Mouse (Mus musculus): ENCODE results near the gene Slc9a7. TPM values are rescaled to one million over a fixed set of nuclear protein-coding genes. Genes with fewer than 3 reads are reported as not detected.

Gene Slc9a7
- total and polyA plus RNA-seq, 3 experiments = 20.7 to 26.0 (median 21.6) TPM

DNA sequence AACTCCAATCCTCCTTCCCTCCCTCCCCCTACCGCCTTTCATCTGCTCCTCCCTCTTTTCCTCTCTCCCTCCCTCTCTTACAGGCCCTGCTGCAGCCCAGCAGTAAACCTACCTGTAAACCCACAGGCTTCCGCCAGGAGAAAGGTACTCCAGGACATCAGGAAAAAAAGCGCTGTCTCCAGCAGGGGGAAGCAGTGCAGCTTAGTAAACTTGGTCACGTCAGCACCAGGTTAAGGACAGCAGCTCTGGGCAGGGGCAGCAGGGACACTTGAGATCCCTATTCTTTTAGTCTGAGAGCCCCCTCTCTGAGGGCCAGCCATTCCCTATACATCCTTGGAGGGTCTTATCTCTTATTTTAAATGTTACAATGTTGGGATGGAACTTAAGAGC, 129.3 kb downstream of the Slc9a7 start:
- DNase-seq (ENCODE audit: extremely low read depth) = peak; percentile 31
- Histone ChIP-seq H3K27me3 (replicated peaks) (no peaks in the 10 kb centered on the region), H3K4me1 (ENCODE audit: control insufficient read depth in 1 of 2, insufficient read depth in 2 of 2) (peaks cover 0 to 31% of the 10 kb centered on the region in 2 experiments; a peak in 2 of 4 replicates), H3K4me2 (ENCODE audit: insufficient read depth, low read depth, poor library complexity, severe bottlenecking) (no peak overlapping the region), H3K36me3 (replicated peaks in 1 of 2; ENCODE audit: control insufficient read depth in 1 of 2, insufficient read depth in 1 of 2, low read length in 1 of 2) (peaks cover 6 to 21% of the 10 kb centered on the region in 2 experiments), H3K4me3 (replicated peaks in 1 of 3; ENCODE audit: low read depth in 2 of 3, low read length in 2 of 3, poor library complexity in 1 of 3) (no peak overlapping the region), H3K9ac (ENCODE audit: insufficient read depth, low read depth) (no peak overlapping the region), H3K9me3 (replicated peaks; ENCODE audit: low read length) (no peaks in the 10 kb centered on the region), H3K27ac (ENCODE audit: insufficient read depth, low read depth) (no peak overlapping the region), H3K79me2 (replicated peaks; ENCODE audit: control insufficient read depth, extremely low read depth, insufficient read depth, poor library complexity, severe bottlenecking) (no peaks in the 10 kb centered on the region)
- no peak for TF ChIP-seq JUND (conservative IDR thresholded peaks at IDR 0.05; ENCODE audit: low read depth, low read length)
- no peak for TF ChIP-seq TBP (conservative IDR thresholded peaks at IDR 0.05; ENCODE audit: low read depth, low read length)
- TF ChIP-seq MAZ (IDR thresholded peaks at IDR 0.05; ENCODE audit: low read depth, low read length) = no peak
- no peak for TF ChIP-seq ZMIZ1 (IDR thresholded peaks at IDR 0.05; ENCODE audit: low read depth, low read length)
- no peak for TF ChIP-seq MYC (IDR thresholded peaks at IDR 0.05; ENCODE audit: low read depth, low read length)
- TF ChIP-seq RAD21 (IDR thresholded peaks at IDR 0.05; ENCODE audit: low read depth, low read length) = peak; percentile 58
- TF ChIP-seq ZKSCAN1 (IDR thresholded peaks at IDR 0.05; ENCODE audit: borderline replicate concordance, low read depth, low read length) = no peak
- no peak for TF ChIP-seq ZNF384 (IDR thresholded peaks at IDR 0.05; ENCODE audit: low read depth, low read length)
- 0 out of 2 replicates have a peak, but pooled peaks have one; percentile 13 for TF ChIP-seq ZC3H11A (IDR thresholded peaks at IDR 0.05; ENCODE audit: low read depth, low read length)
- peak in 1 of 2 experiments; percentile 62; a peak in 2 of 4 replicates for TF ChIP-seq CTCF (conservative IDR thresholded peaks at IDR 0.05 in 1 of 2, IDR thresholded peaks at IDR 0.05 in 1 of 2; ENCODE audit: low read depth in 2 of 2, low read length in 2 of 2)
- peak; percentile 71 for TF ChIP-seq SMC3 (IDR thresholded peaks at IDR 0.05; ENCODE audit: low read depth, low read length)
- dilution Hi-C loops (cut with MboI; ENCODE audit: extremely low pct_ligation_motif_present, extremely low pct_unique_long_range_greater_than_20kb, low sequenced_read_pairs) = no loop called here
- in situ Hi-C loops (cut with MboI; ENCODE audit: low pct_ligation_motif_present, low pct_unique_long_range_greater_than_20kb, low sequenced_read_pairs) = loop anchor here (25.0 kb wide), 2 partner anchors 175 to 400 kb away; no protein-coding TSS in a partner anchor

DNA sequence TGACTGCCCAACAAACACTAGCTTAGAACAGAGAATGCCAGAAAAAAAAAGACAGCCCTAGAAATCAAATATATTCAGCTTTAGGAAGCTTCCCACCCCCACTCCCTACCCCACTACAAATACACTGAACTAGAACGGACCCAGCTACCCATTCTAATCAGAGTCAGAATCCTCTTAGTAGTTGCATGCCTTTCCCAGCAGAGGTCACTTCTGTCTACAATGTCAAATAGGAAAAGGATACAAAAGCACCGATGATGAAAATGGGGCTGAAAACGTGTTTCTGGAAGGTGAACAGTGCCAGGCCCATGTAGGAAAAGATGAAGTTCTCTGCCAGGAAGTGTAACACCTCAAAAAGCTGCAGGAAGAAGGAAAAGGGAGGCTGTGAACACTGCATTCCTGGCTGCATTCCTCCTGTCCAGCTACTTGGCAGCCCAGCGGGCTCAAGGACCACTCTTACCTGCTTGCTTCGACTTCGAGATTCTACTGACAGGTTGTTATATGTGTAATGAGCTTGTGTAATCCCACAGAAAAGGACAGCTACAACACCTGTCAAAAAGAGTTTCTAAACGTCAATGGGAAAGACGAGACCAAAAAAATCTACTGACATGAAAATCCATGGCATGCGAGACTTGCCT, 129.8 kb downstream of the Slc9a7 start:
- no peaks in the 10 kb centered on the region for H3K9me3 ChIP-seq (replicated peaks; ENCODE audit: low read length)
- no peaks in the 10 kb centered on the region for H3K27me3 ChIP-seq (replicated peaks)
- H3K36me3 ChIP-seq (replicated peaks in 1 of 2; ENCODE audit: control insufficient read depth in 1 of 2, insufficient read depth in 1 of 2, low read length in 1 of 2) = peaks cover 6 to 20% of the 10 kb centered on the region in 2 experiments
- no peak overlapping the region for H3K27ac ChIP-seq (ENCODE audit: insufficient read depth, low read depth)
- DNase-seq (ENCODE audit: extremely low read depth) = peak; percentile 15
- no peak overlapping the region for H3K4me2 ChIP-seq (ENCODE audit: insufficient read depth, low read depth, poor library complexity, severe bottlenecking)
- dilution Hi-C loops (cut with MboI; ENCODE audit: extremely low pct_ligation_motif_present, extremely low pct_unique_long_range_greater_than_20kb, low sequenced_read_pairs) = no loop called here
- no peak overlapping the region for H3K9ac ChIP-seq (ENCODE audit: insufficient read depth, low read depth)
- peaks cover 0 to 31% of the 10 kb centered on the region in 2 experiments; a peak in 2 of 4 replicates for H3K4me1 ChIP-seq (ENCODE audit: control insufficient read depth in 1 of 2, insufficient read depth in 2 of 2)
- in situ Hi-C loops (cut with MboI; ENCODE audit: low pct_ligation_motif_present, low pct_unique_long_range_greater_than_20kb, low sequenced_read_pairs) = loop anchor here (25.0 kb wide), 2 partner anchors 175 to 400 kb away; no protein-coding TSS in a partner anchor
- peak; percentile 42 for TF ChIP-seq RAD21 (IDR thresholded peaks at IDR 0.05; ENCODE audit: low read depth, low read length)
- TF ChIP-seq SMC3 (IDR thresholded peaks at IDR 0.05; ENCODE audit: low read depth, low read length) = peak; percentile 42
- TF ChIP-seq CTCF (conservative IDR thresholded peaks at IDR 0.05 in 1 of 2, IDR thresholded peaks at IDR 0.05 in 1 of 2; ENCODE audit: low read depth in 2 of 2, low read length in 2 of 2) = peak in 1 of 2 experiments; percentile 50; a peak in 2 of 4 replicates
- no peak for TF ChIP-seq UBTF (IDR thresholded peaks at IDR 0.05; ENCODE audit: low read depth, low read length)
- TF ChIP-seq MEF2A (IDR thresholded peaks at IDR 0.05; ENCODE audit: borderline replicate concordance, low read depth, low read length) = no peak
- no peak for TF ChIP-seq NRF1 (IDR thresholded peaks at IDR 0.05; ENCODE audit: low read depth, low read length)
- no peak for TF ChIP-seq RCOR1 (conservative IDR thresholded peaks at IDR 0.05; ENCODE audit: low read depth, low read length)
- no peaks in the 10 kb centered on the region for H3K79me2 ChIP-seq (replicated peaks; ENCODE audit: control insufficient read depth, extremely low read depth, insufficient read depth, poor library complexity, severe bottlenecking)
- H3K4me3 ChIP-seq (replicated peaks in 1 of 3; ENCODE audit: low read depth in 2 of 3, low read length in 2 of 3, poor library complexity in 1 of 3) = no peak overlapping the region
